Mouse (Mus musculus): ENCODE measurements around the gene Asf1b.
A peak's percentile ranks its signal among the peaks of the same experiment; 100 is the strongest.
"Not testable (repeated sequence)": the region's sequence is repeated elsewhere in the genome, so short reads cannot be mapped to it uniquely, and the experiment has no call there.

The Asf1b gene

DNA sequence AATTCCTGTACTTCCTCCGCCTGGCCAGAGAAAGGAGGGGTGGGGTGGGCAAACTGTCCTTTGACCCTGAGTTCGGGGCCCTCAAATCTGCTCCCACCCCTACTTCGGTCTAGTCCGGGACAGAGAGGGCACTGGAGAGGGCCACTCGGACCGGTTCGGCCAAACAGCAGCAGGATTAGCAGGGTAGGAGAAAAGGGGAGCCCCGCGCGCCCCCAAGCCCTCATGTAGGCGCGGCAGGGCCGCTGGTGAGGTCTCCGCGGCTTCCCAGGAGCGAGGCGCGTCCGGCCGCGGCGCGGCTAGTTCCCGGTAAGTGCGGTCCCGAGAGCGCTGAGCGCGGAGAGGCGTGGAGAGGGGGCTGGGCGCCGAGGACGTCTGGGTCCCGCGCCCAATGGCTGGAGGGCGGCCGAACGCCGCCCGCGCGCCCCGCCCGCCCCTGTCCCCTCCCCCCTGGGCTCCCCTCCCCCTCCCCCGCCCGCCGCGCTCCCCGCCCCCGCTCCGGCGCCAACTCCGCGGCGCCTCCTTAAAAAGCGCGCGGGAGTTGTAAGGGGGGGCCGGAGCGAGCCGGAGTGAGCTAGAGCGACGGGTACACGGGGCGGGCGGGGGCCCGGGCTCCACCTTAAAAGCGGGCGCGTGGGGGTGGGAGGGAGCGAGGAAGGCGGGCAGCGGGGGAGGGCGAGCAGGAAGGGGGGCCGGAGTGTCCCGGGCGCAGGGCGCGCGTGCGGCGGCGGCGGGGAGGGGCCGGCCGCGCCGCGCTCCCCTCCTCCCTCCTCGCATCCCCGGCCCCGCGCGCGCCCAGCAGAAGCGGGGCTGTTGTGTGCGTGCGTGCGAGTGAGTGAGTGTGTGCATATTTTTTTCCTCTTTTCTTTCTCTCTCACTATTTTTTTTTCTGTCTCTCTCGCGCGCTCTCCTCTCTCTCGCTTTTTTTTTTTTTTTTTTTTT lies 41.5 kb downstream of the Asf1b start:
- DNase-seq, result peak; percentile 90 to 95

- DNase-seq, result peak; percentile 72 to 75
Measured at GRCm38 (mm10) chr8:83997511-83998141, 42.3 kb downstream of the Asf1b start, which contains the start of gene Samd1. Samd1 (plus strand) TSS chr8:83997672.

GRCm38 (mm10) chr8:83998231-83999056 lies 43.1 kb downstream of the Asf1b start:
- peak; percentile 77 to 80 for DNase-seq

DNA sequence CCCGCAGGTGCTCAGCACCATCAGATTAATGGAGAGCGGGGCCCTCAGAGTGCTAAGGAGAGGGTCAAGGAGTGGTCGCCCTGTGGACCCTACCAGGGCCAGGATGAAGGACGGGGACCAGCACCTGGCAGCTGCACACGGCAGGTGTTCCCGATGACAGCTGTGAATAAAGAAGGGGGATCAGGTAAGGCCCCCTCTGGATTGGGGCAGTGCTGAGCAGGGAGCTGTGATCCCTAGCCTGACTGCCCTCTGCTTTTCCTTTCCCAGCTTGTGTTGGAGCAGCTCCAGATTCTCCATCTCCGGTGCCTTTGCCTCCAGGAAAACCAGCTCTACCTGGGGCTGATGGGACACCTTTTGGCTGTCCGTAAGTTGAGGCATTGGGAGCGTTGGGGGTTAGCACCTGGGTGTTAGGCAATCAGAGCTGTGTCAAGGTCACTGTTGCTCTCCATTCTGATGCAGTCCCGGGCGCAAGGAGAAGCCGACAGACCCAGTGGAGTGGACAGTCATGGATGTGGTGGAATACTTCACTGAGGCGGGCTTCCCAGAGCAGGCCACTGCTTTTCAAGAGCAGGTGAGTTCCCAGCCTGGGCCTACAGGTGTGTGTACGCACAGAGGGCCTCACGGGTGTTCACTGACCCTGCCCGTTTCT lies 43.9 kb downstream of the Asf1b start:
- peak; percentile 31 to 45 for DNase-seq

DNA sequence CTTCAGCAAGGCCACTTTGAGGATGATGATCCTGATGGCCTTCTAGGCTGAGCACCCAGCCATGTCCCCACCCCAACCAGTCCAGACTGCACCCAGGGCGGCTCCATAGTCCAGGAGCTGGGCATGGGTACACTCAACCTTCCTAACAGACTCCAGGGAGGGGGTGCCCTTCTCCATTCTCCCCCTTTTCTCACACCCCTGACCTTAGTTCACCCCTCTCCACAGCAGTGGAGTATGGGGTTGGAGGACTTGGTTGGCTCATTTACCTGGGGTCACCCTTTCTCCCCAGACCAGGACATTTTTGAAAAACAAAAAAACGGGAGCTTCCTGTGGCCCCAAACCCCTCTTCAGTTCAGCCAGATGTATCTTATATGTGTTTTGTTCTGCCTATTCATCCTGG lies 44.5 kb downstream of the Asf1b start:
- DNase-seq, result no peak

DNA sequence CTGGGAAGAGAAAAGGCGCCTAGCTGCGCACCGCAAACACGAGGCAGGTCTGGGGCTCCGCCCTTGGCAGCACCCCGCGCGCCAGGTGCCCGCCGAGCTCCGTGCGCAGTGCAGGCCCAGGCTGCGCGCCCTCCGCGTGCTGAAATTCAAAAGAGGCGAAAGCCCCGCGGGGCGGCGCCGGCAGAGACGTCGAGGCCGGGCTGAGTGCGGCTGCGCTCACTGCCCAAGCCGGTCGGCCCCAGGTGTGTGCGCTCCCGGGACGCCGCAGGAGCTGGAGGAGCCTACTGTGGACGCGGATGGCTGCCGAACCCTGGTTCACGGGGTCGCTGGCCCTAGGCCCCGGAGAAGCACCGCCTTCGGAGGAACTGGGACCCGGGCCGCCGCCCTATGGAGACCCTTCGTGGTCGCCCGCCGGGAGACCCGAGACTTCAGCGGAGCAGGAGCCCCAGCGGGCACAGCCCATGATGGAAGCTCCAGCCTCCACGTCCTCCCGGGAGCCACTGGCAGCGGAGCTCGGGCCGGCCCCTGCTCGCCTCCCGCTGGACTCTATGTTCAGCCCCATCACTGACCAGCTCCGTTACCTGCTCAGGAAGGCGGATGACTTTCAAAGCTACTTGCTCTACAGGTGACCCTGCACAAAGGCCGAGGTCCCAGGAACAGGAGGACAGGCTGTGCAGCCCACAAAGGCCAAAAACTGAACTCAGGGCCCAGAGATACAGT lies 46.1 kb downstream of the Asf1b start, which contains the start of gene 1700067K01Rik:
Gene 1700067K01Rik, plus strand, starts transcription at position 222 of the 720 bp plus-strand sequence.
- DNase-seq, result peak; percentile 27

GRCm38 (mm10) chr8:84002957-84003611 lies 47.8 kb downstream of the Asf1b start:
- DNase-seq, result peak; percentile 41 to 52

GRCm38 (mm10) chr8:84003612-84004246 lies 48.4 kb downstream of the Asf1b start:
- DNase-seq, result no peak

DNA sequence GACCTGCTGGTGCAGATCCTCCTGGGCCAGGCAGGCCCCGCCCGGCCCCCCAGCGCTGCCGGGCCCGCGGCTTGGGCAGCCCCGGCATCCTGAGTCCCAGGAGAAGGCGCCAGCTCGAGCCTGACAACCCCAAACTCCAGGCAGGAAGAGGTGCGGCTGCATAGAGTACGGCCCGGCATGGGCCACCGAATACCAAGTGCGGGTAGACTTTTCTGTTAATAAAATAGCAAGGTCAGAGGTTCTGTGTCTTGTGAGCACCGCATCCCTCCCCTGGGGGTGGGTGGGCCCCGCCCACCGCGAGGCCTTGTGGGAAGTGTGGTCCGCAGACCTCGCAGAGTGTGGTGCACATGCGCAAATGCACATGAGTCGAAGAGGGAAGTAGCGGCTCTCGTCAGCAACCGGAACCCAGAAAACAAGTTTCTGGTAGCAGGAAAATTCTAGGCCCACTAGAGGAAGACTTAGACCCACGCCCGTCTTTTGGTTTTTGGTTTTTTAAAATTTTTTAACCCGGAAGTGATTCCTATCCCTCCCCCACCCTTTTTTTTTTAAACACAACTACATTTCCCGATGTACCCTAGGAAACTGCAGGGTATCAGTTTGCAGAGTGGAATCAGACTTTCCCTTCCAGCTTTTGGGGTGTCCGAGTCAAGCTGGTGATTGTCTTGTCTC lies 49.4 kb downstream of the Asf1b start:
- peak; percentile 95 to 97 for DNase-seq

DNA sequence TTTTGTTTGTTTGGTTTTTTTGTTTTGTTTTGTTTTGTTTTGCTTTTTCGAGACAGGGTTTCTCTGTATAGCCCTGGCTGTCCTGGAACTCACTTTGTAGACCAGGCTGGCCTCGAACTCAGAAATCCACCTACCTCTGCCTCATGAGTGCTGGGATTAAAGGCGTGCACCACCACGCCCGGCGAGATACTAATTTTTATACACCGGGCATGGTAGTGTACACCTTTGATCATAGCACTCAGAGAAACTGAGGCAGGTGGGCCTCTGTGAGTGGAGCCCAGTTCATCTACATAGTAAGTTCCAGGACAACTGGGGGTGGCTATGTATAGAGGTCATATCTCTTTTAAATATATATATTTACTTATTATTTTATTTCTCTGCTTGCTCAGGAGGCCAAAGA lies 50.2 kb downstream of the Asf1b start:
- DNase-seq, result not testable (repeated sequence)

DNA sequence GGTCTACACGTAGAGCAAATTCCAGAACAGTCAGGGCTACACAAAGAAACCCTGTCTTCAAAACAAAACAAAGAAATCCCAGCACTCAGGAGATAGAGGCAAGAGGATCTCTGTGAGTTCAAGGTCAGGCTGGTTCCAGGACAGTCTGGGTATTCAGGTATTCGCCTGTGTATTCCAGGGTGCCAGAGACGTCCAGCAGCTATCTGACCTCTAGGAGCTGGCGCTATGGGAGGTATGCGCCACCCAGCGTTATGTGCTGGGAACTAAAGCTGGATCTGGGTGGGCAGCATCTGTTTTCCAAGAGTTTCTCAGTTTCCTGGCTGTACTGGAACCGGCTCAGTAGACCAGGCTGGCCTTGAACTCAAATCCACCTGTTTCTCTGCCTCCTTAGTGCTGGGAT lies 53.1 kb downstream of the Asf1b start:
- no peak for DNase-seq

DNA sequence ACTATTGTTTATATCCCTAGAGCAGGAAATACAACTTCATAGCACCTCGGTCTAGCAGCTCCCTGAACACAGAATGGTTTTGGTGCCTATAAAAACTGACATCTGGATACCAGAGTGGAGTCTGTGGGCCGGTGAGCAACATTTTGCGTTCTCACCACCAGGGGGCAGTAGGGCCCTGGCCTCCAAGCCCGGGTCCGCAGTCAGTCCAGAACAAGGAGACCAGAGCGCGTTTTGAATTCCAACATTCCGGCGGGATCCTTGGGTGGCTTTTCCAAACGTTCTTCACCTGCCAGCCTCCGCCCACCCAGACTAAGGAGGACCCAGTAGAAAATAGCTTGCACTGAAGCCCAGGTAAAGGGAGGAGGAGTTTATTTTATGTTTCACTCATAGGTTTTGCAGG lies 54.6 kb downstream of the Asf1b start:
- DNase-seq, result peak; percentile 94 to 96

DNA sequence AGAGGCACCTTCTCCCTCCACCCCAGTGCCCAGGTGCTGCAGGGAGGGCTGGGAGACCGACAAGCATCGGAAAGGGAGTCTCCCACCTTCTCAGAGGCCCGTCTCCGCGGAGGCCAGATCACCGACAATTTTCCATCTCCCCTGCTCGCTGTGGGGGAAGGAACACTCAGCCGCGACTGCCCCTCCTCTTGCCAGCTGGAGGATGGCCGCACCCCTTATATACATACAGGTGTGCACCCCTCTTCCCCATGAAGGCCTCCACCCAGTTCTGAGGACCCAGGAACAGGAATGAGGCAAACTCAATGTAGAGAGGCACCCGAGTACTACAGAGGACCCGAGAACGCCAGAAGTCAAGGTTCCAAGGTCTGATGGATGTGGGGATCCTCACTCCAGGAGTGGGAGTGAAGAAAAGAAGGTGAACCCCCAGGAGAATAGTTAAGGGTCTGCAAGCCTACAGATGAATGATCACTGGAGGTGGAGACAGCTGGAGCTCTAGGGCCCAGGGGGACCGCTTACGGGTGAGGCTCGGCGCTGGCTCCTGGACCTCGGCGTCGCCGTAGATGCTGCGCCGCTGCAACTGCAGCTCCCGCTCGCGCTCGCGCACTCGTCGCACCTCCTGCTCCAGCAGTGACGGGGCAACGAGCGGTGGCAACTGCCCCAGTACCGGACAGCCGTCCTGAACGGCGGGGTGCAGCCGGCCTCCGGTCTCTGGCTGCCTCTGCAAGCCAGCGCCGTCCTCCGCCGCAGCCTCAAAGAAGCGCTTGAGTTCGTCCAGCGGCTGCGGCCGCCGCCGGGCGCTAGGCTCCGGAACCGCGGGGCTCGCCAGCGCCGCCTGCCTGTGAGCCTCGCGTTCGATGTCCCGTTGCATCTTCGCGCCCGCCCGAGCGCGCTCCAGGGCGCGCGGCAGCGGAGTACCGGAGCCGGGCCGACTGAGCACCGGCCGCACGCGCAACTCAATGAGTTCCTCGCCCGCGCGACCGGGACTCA lies 55.6 kb downstream of the Asf1b start:
- peak; percentile 87 for DNase-seq

GRCm38 (mm10) chr8:84011705-84012498 lies 56.6 kb downstream of the Asf1b start, which contains the start of gene 2210011C24Rik:
2210011C24Rik (minus strand) TSS chr8:84012171.
- DNase-seq, result peak; percentile 30 to 36

- peak; percentile 34 for DNase-seq
Measured at GRCm38 (mm10) chr8:84012499-84013165, 57.3 kb downstream of the Asf1b start.

- DNase-seq, result no peak
Measured at GRCm38 (mm10) chr8:84015833-84016232, 60.5 kb downstream of the Asf1b start.

DNA sequence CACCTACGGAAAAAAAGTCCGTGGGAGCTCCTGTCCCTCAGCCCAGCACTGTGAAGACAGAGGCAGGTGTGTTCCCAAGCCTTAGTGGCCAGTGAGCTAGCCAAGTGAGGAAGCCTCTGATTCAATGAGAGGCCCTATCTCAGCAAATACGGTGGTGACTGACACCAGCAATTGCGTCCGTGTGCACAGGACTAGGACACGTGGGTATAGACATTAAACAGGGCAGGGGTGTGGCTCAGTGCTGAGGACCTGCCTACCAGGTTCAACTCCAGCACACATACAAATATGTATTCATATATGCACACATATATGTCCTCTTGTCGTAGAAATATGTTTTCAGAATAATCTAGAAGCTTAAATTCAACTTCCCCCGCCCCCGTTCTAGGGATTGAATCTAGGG lies 64.4 kb downstream of the Asf1b start:
- DNase-seq, result no peak
